Mouse (Mus musculus): ENCODE results near the gene Txn2.

GRCm38 (mm10) chr15:77925195-77925594 is 3.6 kb downstream of the Txn2 start:
- TF ChIP-seq POLR2A (IDR thresholded peaks at IDR 0.05; ENCODE audit: borderline replicate concordance, control insufficient read depth, low read depth, low read length) (no peak), CTCF (IDR thresholded peaks at IDR 0.05; ENCODE audit: control insufficient read depth, insufficient read depth, low read length) (no peak)
